Comparison of ENCODE assay signal across 9 mouse cellular contexts in genomic region chr15:94776119-94777069, GRCm38 (mm10).
A peak's percentile ranks its signal among the peaks of the same experiment; 100 is the strongest.
DNase-seq lines count a peak whose midpoint lies in the region; ATAC-seq and TF ChIP-seq lines count a peak whose summit lies in the region.
"Had no signal": no experiment of that assay in that cellular context is flagged by ENCODE, and none has a peak within 500 bp of the region (broad histone marks: within the 10 kb centered on the region; RNA-seq: fewer than 3 reads in every experiment).

No protein-coding gene starts in this region.

- DNase-seq in forebrain, embryonic 10.5 days (ENCODE audit: extremely low spot score, low spot score) = no peak
- DNase-seq in forebrain, postnatal 0 days = no peak
- DNase-seq in limb, embryonic 14.5 days (ENCODE audit: low spot score) = peak; percentile 10
- DNase-seq in adrenal gland, postnatal 10 days = no peak
- no peak for DNase-seq in cerebellum, adult 18-20 months
- DNase-seq in gastrocnemius, postnatal 10 days = no peak
- DNase-seq: gastrocnemius, postnatal 36 days had no signal

- no peak overlapping the region for H3K9ac ChIP-seq in forebrain, embryonic 16.5 days (replicated peaks; ENCODE audit: low read depth, low read length)
- no peak overlapping the region for H3K9ac ChIP-seq in forebrain, postnatal 0 days
- H3K9ac ChIP-seq in limb, embryonic 14.5 days (ENCODE audit: low read depth, low read length, severe bottlenecking) = no peak overlapping the region

- WGBS in forebrain, embryonic 10.5 days = 60% methylated on average over 17 of the region's 17 CpGs
- WGBS in forebrain, embryonic 16.5 days = 54% methylated on average over 17 of the region's 17 CpGs
- 48% methylated on average over 17 of the region's 17 CpGs for WGBS in forebrain, postnatal 0 days
- 34% methylated on average over 17 of the region's 17 CpGs for WGBS in limb, embryonic 14.5 days

- no peak for ATAC-seq in forebrain, embryonic 16.5 days
- peak; percentile 47 for ATAC-seq in forebrain, postnatal 0 days
- ATAC-seq in limb, embryonic 14.5 days (ENCODE audit: low FRiP score, low read depth) = no peak; the same call in 1 of the 2 replicates

- no peak for TF ChIP-seq POLR2A in cortical plate, adult 2 months (IDR thresholded peaks at IDR 0.05; ENCODE audit: extremely low read depth, insufficient read depth, low read length)
- TF ChIP-seq POLR2A in limb, embryonic 14.5 days (IDR thresholded peaks at IDR 0.05; ENCODE audit: borderline replicate concordance, extremely low read depth, insufficient read depth, insufficient read length) = no peak

- H3K4me1 ChIP-seq in forebrain, embryonic 10.5 days = peaks cover 13% of the 10 kb centered on the region
- H3K4me1 ChIP-seq in forebrain, embryonic 16.5 days (replicated peaks; ENCODE audit: control insufficient read depth, insufficient read depth, low read length) = peaks cover 4% of the 10 kb centered on the region
- peaks cover 10% of the 10 kb centered on the region for H3K4me1 ChIP-seq in cortical plate, adult 2 months (ENCODE audit: control insufficient read depth, insufficient read depth, low read length)
- H3K4me1 ChIP-seq in forebrain, postnatal 0 days (ENCODE audit: insufficient read depth) = no peaks in the 10 kb centered on the region
- peaks cover 7% of the 10 kb centered on the region; the same call in 1 of the 2 replicates for H3K4me1 ChIP-seq in limb, embryonic 14.5 days (ENCODE audit: control insufficient read depth, insufficient read depth, low read length)

- H3K9me3 ChIP-seq in forebrain, embryonic 10.5 days = peaks cover 7% of the 10 kb centered on the region; the same call in 1 of the 2 replicates
- peaks cover 4% of the 10 kb centered on the region; the same call in 1 of the 2 replicates for H3K9me3 ChIP-seq in forebrain, embryonic 16.5 days (ENCODE audit: control insufficient read depth, low read length)
- no peaks in the 10 kb centered on the region for H3K9me3 ChIP-seq in forebrain, postnatal 0 days (ENCODE audit: low read length)
- no peaks in the 10 kb centered on the region for H3K9me3 ChIP-seq in limb, embryonic 14.5 days (ENCODE audit: control insufficient read depth, low read length)

- H3K27ac ChIP-seq in forebrain, embryonic 10.5 days = no peak overlapping the region
- H3K27ac ChIP-seq in forebrain, embryonic 16.5 days (ENCODE audit: low read length) = no peak overlapping the region
- peak overlapping the region; percentile 39; the same call in 1 of the 2 replicates for H3K27ac ChIP-seq in cortical plate, adult 2 months (ENCODE audit: insufficient read depth, low read length)
- H3K27ac ChIP-seq in forebrain, postnatal 0 days (ENCODE audit: low read depth, low read length) = peak overlapping the region; percentile 30; the same call in 1 of the 2 replicates
- no peak overlapping the region for H3K27ac ChIP-seq in limb, embryonic 14.5 days (replicated peaks; ENCODE audit: low read depth, low read length)

- no peaks in the 10 kb centered on the region for H3K36me3 ChIP-seq in forebrain, embryonic 10.5 days (replicated peaks)
- H3K36me3 ChIP-seq in forebrain, embryonic 16.5 days (ENCODE audit: control insufficient read depth, insufficient read depth) = no peaks in the 10 kb centered on the region
- H3K36me3 ChIP-seq in forebrain, postnatal 0 days (ENCODE audit: insufficient read depth) = no peaks in the 10 kb centered on the region
- no peaks in the 10 kb centered on the region for H3K36me3 ChIP-seq in limb, embryonic 14.5 days (ENCODE audit: control insufficient read depth, insufficient read depth, low read length)

- TF ChIP-seq CTCF in cortical plate, adult 2 months (IDR thresholded peaks at IDR 0.05; ENCODE audit: extremely low read depth, insufficient read depth, low read length) = no peak
- no peak for TF ChIP-seq CTCF in forebrain, postnatal 0 days (IDR thresholded peaks at IDR 0.05; ENCODE audit: low read depth)

- peak overlapping the region; percentile 1; the same call in 1 of the 2 replicates for H3K4me3 ChIP-seq in forebrain, embryonic 10.5 days
- H3K4me3 ChIP-seq in forebrain, embryonic 16.5 days (replicated peaks; ENCODE audit: low read length) = no peak overlapping the region
- H3K4me3 ChIP-seq in cortical plate, adult 2 months (ENCODE audit: insufficient read depth, low read length) = no peak overlapping the region
- no peak overlapping the region for H3K4me3 ChIP-seq in forebrain, postnatal 0 days (ENCODE audit: low read depth, low read length)
- no peak overlapping the region for H3K4me3 ChIP-seq in limb, embryonic 14.5 days (replicated peaks; ENCODE audit: low read length)

- H3K4me2 ChIP-seq in forebrain, embryonic 16.5 days (ENCODE audit: low read length) = no peak overlapping the region
- H3K4me2 ChIP-seq in forebrain, postnatal 0 days (ENCODE audit: low read depth) = no peak overlapping the region
- 0 out of 2 replicates have a peak overlapping the region, but pooled peaks have one; percentile 13 for H3K4me2 ChIP-seq in limb, embryonic 14.5 days (replicated peaks; ENCODE audit: low read depth, low read length, severe bottlenecking)

- no peaks in the 10 kb centered on the region for H3K27me3 ChIP-seq in forebrain, embryonic 10.5 days (ENCODE audit: poor library complexity, severe bottlenecking)
- H3K27me3 ChIP-seq in forebrain, embryonic 16.5 days (replicated peaks; ENCODE audit: control insufficient read depth, insufficient read depth, low read length) = no peaks in the 10 kb centered on the region
- H3K27me3 ChIP-seq in forebrain, postnatal 0 days (ENCODE audit: insufficient read depth, low read length) = no peaks in the 10 kb centered on the region
- no peaks in the 10 kb centered on the region; the same call in 1 of the 2 replicates for H3K27me3 ChIP-seq in limb, embryonic 14.5 days (ENCODE audit: control insufficient read depth, insufficient read depth, low read length)

Comparison
In these comparisons a context has a peak if more than half of its experiments do, and no peak if none do; other contexts are left out.
1. H3K27ac ChIP-seq: peak in cortical plate, adult 2 months (single experiment) and forebrain, postnatal 0 days (single experiment); none in forebrain, embryonic 10.5 days (single experiment), forebrain, embryonic 16.5 days (single experiment) and limb, embryonic 14.5 days (single experiment).